Mouse (Mus musculus): ENCODE results near the gene Nsun4. TPM values are rescaled to one million over a fixed set of nuclear protein-coding genes. Genes with fewer than 3 reads are reported as not detected.
A peak's percentile ranks its signal among the peaks of the same experiment; 100 is the strongest.

The Nsun4 gene
- polyA plus RNA-seq, 1 experiment = 22.8 TPM

DNA sequence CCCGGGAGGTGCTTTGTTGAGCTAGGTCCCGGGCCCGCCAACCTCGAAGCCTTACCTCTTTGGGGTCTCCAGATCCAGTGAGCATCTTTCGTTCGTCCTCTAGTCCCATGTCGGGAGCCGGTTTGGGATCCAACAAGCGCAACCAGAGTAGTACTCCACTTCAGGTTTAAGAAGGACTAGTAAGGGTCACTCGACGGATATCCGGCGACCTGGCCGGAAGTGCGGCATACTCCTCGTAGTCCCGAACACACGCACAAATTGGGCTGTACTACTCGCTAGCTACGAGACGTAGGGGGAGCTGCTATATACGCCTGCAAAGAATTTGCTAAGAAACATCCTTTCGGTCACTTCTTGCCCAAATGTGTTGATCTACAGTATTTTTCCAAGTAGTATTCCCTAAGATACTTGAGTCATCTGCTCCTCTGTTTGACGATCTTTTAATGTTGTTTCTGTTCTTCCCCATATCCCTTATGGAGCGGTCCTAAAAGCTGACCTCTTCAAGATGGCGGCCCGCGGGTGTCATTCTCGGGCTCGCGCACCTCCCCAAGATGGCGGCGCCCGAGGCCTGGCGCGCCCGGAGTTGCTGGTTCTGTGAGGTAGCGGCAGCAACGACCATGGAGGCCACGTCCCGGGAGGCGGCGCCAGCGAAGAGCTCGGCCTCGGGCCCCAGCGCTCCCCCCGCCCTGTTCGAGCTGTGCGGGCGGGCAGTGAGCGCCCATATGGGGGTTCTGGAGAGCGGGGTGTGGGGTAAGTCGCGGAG, 21.4 kb upstream of the Nsun4 start, which contains the start of the genes Uqcrh and Lrrc41:
TSS of gene Uqcrh (minus strand) at position 211 of the 760 bp plus-strand sequence.
TSS of gene Lrrc41 (plus strand) at position 409 of the 760 bp plus-strand sequence.
- under 1% methylated on average over 55 of the region's 55 CpGs for WGBS
- peak within 1 kb of the TSS; percentile 97 for H3K4me3 ChIP-seq (replicated peaks; ENCODE audit: extremely low read depth, low read depth, low read length)
- peak; percentile 91 for DNase-seq

DNA sequence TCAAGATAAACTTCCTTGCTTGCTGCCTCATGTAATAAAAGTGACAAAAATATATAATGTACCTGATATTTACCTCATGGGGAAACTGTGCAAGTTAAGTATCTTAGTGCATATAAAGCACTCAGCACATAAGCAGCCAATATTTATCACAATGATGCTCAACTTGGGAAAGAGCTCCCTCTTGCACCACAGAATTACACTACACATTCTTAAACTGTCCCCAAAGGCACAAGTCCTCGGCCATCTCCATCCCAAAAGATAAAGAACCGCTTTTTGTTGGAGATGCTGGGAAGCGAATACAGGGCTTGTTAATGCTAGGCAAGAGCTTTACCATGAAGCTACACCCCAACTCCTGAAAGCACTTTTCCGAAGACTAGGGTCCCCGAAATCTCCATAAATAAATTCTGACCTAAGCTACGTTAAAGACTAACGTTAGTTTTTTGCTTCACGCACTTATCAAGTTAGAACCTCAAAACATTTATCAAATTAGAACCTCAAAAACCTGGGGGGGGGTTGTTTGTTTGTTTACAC, 20.5 kb upstream of the Nsun4 start:
- Histone ChIP-seq H3K4me1 (ENCODE audit: control insufficient read depth, insufficient read depth, low read length) (peaks cover 17% of the 10 kb centered on the region), H3K4me3 (replicated peaks; ENCODE audit: extremely low read depth, low read depth, low read length) (peak overlapping the region; percentile 97)
- WGBS = under 1% methylated on average over 8 of the region's 8 CpGs
- DNase-seq = no peak
- no peak for TF ChIP-seq POLR2A (IDR thresholded peaks at IDR 0.05; ENCODE audit: borderline replicate concordance, extremely low read depth, low read depth, low read length)
- TF ChIP-seq CTCF (IDR thresholded peaks at IDR 0.05; ENCODE audit: insufficient read depth, low read length) = no peak

More for the DNA sequence above, 21.4 kb upstream of the Nsun4 start, which contains the start of the genes Uqcrh and Lrrc41:
- no peak for TF ChIP-seq CTCF (IDR thresholded peaks at IDR 0.05; ENCODE audit: insufficient read depth, low read length)
- peak; percentile 89 for TF ChIP-seq POLR2A (IDR thresholded peaks at IDR 0.05; ENCODE audit: borderline replicate concordance, extremely low read depth, low read depth, low read length)
- H3K4me1 ChIP-seq (ENCODE audit: control insufficient read depth, insufficient read depth, low read length) = peaks cover 17% of the 10 kb centered on the region

DNA sequence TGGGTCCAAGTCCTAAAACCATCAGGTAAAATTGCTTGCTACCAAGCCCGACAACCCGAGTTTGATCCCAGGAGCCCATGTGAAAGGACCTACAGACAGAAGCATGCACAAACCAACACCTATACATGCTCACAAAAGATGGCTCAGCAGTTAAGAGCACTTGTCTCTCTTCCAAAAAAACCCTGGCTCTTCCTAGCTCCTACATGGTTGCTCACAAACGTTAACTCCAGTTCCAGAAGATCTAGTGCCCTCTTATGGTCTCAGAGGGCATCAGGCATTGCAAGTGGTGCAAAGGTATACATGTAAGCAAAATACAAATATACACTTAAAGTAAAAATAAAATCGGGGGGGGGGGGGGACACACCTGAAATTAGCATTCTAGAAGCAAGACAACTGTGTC, 19.5 kb upstream of the Nsun4 start:
- H3K4me1 ChIP-seq (ENCODE audit: control insufficient read depth, insufficient read depth, low read length) = peaks cover 17% of the 10 kb centered on the region
- TF ChIP-seq POLR2A (IDR thresholded peaks at IDR 0.05; ENCODE audit: borderline replicate concordance, extremely low read depth, low read depth, low read length) (no peak), CTCF (IDR thresholded peaks at IDR 0.05; ENCODE audit: insufficient read depth, low read length) (peak; percentile 6; the same call in 1 of the 2 replicates)
- no peak overlapping the region for H3K4me3 ChIP-seq (replicated peaks; ENCODE audit: extremely low read depth, low read depth, low read length)
- WGBS = 45% methylated on average over 4 of the region's 4 CpGs
- DNase-seq = no peak

- H3K4me3 ChIP-seq (replicated peaks; ENCODE audit: extremely low read depth, low read depth, low read length) = no peak overlapping the region
- 45% methylated on average over 6 of the region's 6 CpGs for WGBS
- H3K4me1 ChIP-seq (ENCODE audit: control insufficient read depth, insufficient read depth, low read length) = peaks cover 3% of the 10 kb centered on the region
- no peak for DNase-seq
- TF ChIP-seq POLR2A (IDR thresholded peaks at IDR 0.05; ENCODE audit: borderline replicate concordance, extremely low read depth, low read depth, low read length) (no peak), CTCF (IDR thresholded peaks at IDR 0.05; ENCODE audit: insufficient read depth, low read length) (no peak)
Observed at GRCm38 (mm10) chr4:116070116-116070515, 16.4 kb upstream of the Nsun4 start.

DNA sequence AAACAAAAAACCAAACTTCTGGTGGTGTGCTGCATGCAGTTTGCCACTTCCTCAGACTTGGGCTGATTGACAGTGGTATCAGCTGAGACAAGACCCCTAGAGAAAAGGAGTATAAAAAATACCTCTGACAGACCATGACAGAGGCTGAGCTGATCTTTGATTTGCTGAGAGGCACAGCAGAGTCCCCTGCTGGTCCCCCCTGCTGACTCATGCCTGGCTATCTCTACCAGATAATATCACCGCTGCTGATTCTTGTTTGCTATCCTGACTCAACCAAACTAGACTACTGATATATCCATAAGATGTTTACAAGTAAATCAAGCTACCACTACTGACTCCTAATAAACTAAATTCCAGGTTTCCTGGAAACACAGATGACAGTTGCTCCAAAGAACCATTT, 10.2 kb upstream of the Nsun4 start:
- Histone ChIP-seq H3K4me3 (replicated peaks; ENCODE audit: extremely low read depth, low read depth, low read length) (no peak overlapping the region), H3K4me1 (ENCODE audit: control insufficient read depth, insufficient read depth, low read length) (no peaks in the 10 kb centered on the region)
- no peak for DNase-seq
- WGBS = 30% methylated on average over 1 of the region's 1 CpGs
- no peak for TF ChIP-seq CTCF (IDR thresholded peaks at IDR 0.05; ENCODE audit: insufficient read depth, low read length)
- no peak for TF ChIP-seq POLR2A (IDR thresholded peaks at IDR 0.05; ENCODE audit: borderline replicate concordance, extremely low read depth, low read depth, low read length)

DNA sequence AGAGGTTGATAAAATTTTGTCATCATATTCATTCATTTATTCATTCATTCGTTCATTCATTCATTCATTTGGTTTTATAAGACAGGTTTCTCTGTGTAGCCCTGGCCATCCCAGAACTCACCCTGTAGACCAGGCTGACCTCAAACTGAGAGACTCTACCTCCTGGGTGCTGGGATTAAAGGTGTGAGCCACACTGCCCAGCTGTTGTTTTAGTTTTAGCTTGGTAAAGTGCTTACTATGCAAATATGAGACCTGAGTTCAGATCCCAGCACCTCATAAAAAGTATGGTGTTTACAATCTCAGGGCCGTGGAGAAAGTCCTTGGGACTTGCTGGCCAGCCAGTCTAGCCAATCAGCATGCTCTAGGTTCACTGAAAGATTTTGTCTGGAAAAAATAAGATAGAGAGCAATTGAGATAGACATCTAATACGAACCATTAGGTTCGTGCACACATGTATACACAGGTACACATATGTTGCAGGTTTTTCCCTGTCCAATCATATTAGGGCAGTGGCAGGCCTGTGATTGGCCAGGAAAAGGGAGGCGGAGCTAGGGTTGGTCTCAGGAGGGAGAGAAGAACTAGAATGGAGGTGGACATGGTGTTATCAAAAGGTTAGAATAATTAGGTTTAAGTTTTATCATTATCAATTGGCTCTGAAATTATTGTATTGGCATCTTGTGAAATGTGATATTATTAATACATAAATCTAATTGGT, 5.5 kb upstream of the Nsun4 start:
- Histone ChIP-seq H3K4me3 (replicated peaks; ENCODE audit: extremely low read depth, low read depth, low read length) (no peak overlapping the region), H3K4me1 (ENCODE audit: control insufficient read depth, insufficient read depth, low read length) (0 out of 2 replicates have a peak, but pooled peaks cover 2% of the 10 kb centered on the region)
- DNase-seq = no peak
- 74% methylated on average over 5 of the region's 5 CpGs for WGBS
- no peak for TF ChIP-seq CTCF (IDR thresholded peaks at IDR 0.05; ENCODE audit: insufficient read depth, low read length)
- TF ChIP-seq POLR2A (IDR thresholded peaks at IDR 0.05; ENCODE audit: borderline replicate concordance, extremely low read depth, low read depth, low read length) = no peak

DNA sequence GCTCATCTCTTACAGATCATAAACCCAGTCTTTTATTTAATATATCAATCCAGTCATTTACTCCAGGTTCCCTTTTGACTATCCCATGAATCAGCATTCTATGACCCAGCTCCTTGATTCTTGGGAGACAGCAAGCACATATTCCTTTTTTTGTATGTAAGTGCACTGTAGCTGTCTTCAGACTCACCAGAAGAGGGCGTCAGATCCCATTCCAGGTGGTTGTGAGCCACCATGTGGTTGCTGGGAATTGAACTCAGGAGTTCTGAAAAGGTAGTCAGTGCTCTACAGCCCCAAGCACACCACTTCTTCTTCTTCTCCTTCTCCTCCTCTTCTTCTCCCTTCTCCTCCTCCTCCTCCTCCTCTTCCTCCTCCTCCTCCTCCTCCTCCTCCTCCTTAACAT, 3.9 kb upstream of the Nsun4 start:
- TF ChIP-seq CTCF (IDR thresholded peaks at IDR 0.05; ENCODE audit: insufficient read depth, low read length) = no peak
- no peak for TF ChIP-seq POLR2A (IDR thresholded peaks at IDR 0.05; ENCODE audit: borderline replicate concordance, extremely low read depth, low read depth, low read length)
- peaks cover 6% of the 10 kb centered on the region; the same call in 1 of the 2 replicates for H3K4me1 ChIP-seq (ENCODE audit: control insufficient read depth, insufficient read depth, low read length)
- 11% methylated on average over 1 of the region's 1 CpGs for WGBS
- H3K4me3 ChIP-seq (replicated peaks; ENCODE audit: extremely low read depth, low read depth, low read length) = no peak overlapping the region
- no peak for DNase-seq

- 8% methylated on average over 22 of the region's 22 CpGs for WGBS
- peak; percentile 25; the same call in 1 of the 2 replicates for TF ChIP-seq CTCF (IDR thresholded peaks at IDR 0.05; ENCODE audit: insufficient read depth, low read length)
- no peak for TF ChIP-seq POLR2A (IDR thresholded peaks at IDR 0.05; ENCODE audit: borderline replicate concordance, extremely low read depth, low read depth, low read length)
- DNase-seq = peak; percentile 48
Observed at GRCm38 (mm10) chr4:116052526-116053293, 966 bp downstream of the Nsun4 start.

GRCm38 (mm10) chr4:116049211-116049610, 4.5 kb downstream of the Nsun4 start:
- WGBS = 62% methylated on average over 3 of the region's 3 CpGs
- no peak overlapping the region for H3K4me3 ChIP-seq (replicated peaks; ENCODE audit: extremely low read depth, low read depth, low read length)
- no peak for DNase-seq
- H3K4me1 ChIP-seq (ENCODE audit: control insufficient read depth, insufficient read depth, low read length) = peaks cover 16% of the 10 kb centered on the region
- TF ChIP-seq CTCF (IDR thresholded peaks at IDR 0.05; ENCODE audit: insufficient read depth, low read length) (no peak), POLR2A (IDR thresholded peaks at IDR 0.05; ENCODE audit: borderline replicate concordance, extremely low read depth, low read depth, low read length) (no peak)

More at GRCm38 (mm10) chr4:116052526-116053293, 966 bp downstream of the Nsun4 start:
- Histone ChIP-seq H3K4me1 (ENCODE audit: control insufficient read depth, insufficient read depth, low read length) (peaks cover 15% of the 10 kb centered on the region), H3K4me3 (replicated peaks; ENCODE audit: extremely low read depth, low read depth, low read length) (peak overlapping the region; percentile 78)
